Comparison of ENCODE assay signal across 8 mouse cellular contexts in genomic region chr1:132355841-132356242, GRCm38 (mm10). TPM values are rescaled to one million over a fixed set of nuclear protein-coding genes. Genes with fewer than 3 reads are reported as not detected.
DNase-seq lines count a peak whose midpoint lies in the region; ATAC-seq and TF ChIP-seq lines count a peak whose summit lies in the region.

No protein-coding gene starts in this region.

- no peaks in the 10 kb centered on the region for H3K27me3 ChIP-seq in CH12.LX (replicated peaks)
- no peaks in the 10 kb centered on the region for H3K27me3 ChIP-seq in forebrain, embryonic 11.5 days (ENCODE audit: control insufficient read depth, insufficient read depth, low read length)

- no peak for TF ChIP-seq EP300 in CH12.LX (IDR thresholded peaks at IDR 0.05; ENCODE audit: low read length)

- no peak overlapping the region for H3K4me3 ChIP-seq in CH12.LX (replicated peaks in 1 of 3; ENCODE audit: low read depth in 2 of 3, low read length in 2 of 3, poor library complexity in 1 of 3)
- no peak overlapping the region for H3K4me3 ChIP-seq in forebrain, embryonic 11.5 days (ENCODE audit: low read depth, low read length)
- no peak overlapping the region for H3K4me3 ChIP-seq in olfactory bulb, adult 2 months (ENCODE audit: insufficient read depth, low read depth, low read length)

- H3K9ac ChIP-seq in CH12.LX (ENCODE audit: insufficient read depth, low read depth), result no peak overlapping the region
- H3K9ac ChIP-seq in forebrain, embryonic 11.5 days (ENCODE audit: low read length), result peak overlapping the region; percentile 28; the same call in 1 of the 2 replicates

- peak; percentile 79 for DNase-seq in CH12.LX (ENCODE audit: extremely low read depth)
- DNase-seq in c-Kit-positive CD71-negative TER-119-negative erythroid progenitor cells, embryonic 14.5 days (ENCODE audit: low read depth), result peak; percentile 79
- peak; percentile 92 for DNase-seq in forebrain, embryonic 11.5 days (ENCODE audit: low spot score)
- peak; percentile 94 to 95 for DNase-seq in heart, postnatal 10 days
- peak; percentile 90 for DNase-seq in kidney, postnatal 4 days
- peak; percentile 85 to 86 for DNase-seq in lung, adult 18-20 months
- DNase-seq in thymus, adult 18-20 months, result peak; percentile 40 to 50

- WGBS in forebrain, embryonic 11.5 days, result 0% methylated on average over 3 of the region's 3 CpGs
- WGBS in olfactory bulb, adult 2 months, result 2% methylated on average over 3 of the region's 3 CpGs

- dilution Hi-C loops in CH12.LX (cut with MboI; ENCODE audit: extremely low pct_ligation_motif_present, extremely low pct_unique_long_range_greater_than_20kb, low sequenced_read_pairs), result no loop called here

- intact Hi-C loops in heart, postnatal 10 days (cut with DNase I), result loop anchor here (1.0 to 5.0 kb wide), 3 partner anchors 44 to 195 kb away; no protein-coding TSS in a partner anchor

- no peak overlapping the region for H3K27ac ChIP-seq in CH12.LX (ENCODE audit: insufficient read depth, low read depth)
- H3K27ac ChIP-seq in forebrain, embryonic 11.5 days (ENCODE audit: low read depth, low read length), result no peak overlapping the region
- no peak overlapping the region for H3K27ac ChIP-seq in olfactory bulb, adult 2 months (ENCODE audit: insufficient read depth, low read depth, low read length)

- H3K36me3 ChIP-seq in CH12.LX (replicated peaks in 1 of 2; ENCODE audit: control insufficient read depth in 1 of 2, insufficient read depth in 1 of 2, low read length in 1 of 2), result peaks cover 0 to 18% of the 10 kb centered on the region in 2 experiments
- peaks cover 16% of the 10 kb centered on the region; the same call in 1 of the 2 replicates for H3K36me3 ChIP-seq in forebrain, embryonic 11.5 days (ENCODE audit: control insufficient read depth, insufficient read depth, low read length)

- H3K4me1 ChIP-seq in CH12.LX (ENCODE audit: control insufficient read depth in 1 of 2, insufficient read depth in 2 of 2), result no peaks in the 10 kb centered on the region; a peak in 1 of 4 replicates
- no peaks in the 10 kb centered on the region; the same call in 1 of the 2 replicates for H3K4me1 ChIP-seq in forebrain, embryonic 11.5 days (replicated peaks; ENCODE audit: control insufficient read depth, insufficient read depth, low read length)
- peaks cover 4% of the 10 kb centered on the region; the same call in 1 of the 2 replicates for H3K4me1 ChIP-seq in olfactory bulb, adult 2 months (ENCODE audit: control insufficient read depth, insufficient read depth, low read length)

- peak; percentile 99 for TF ChIP-seq RAD21 in CH12.LX (IDR thresholded peaks at IDR 0.05; ENCODE audit: low read depth, low read length)

- H3K9me3 ChIP-seq in CH12.LX (replicated peaks; ENCODE audit: low read length), result peaks cover 3% of the 10 kb centered on the region
- no peaks in the 10 kb centered on the region for H3K9me3 ChIP-seq in forebrain, embryonic 11.5 days (ENCODE audit: control insufficient read depth, low read length)

- in situ Hi-C loops in CH12.LX (cut with MboI; ENCODE audit: low pct_ligation_motif_present, low pct_unique_long_range_greater_than_20kb, low sequenced_read_pairs), result no loop called here

- H3K79me2 ChIP-seq in CH12.LX (replicated peaks; ENCODE audit: control insufficient read depth, extremely low read depth, insufficient read depth, poor library complexity, severe bottlenecking), result no peaks in the 10 kb centered on the region

- peak; percentile 79 for ATAC-seq in forebrain, embryonic 11.5 days (replicated peaks; ENCODE audit: low FRiP score)

- no peak overlapping the region for H3K4me2 ChIP-seq in CH12.LX (ENCODE audit: insufficient read depth, low read depth, poor library complexity, severe bottlenecking)
- no peak overlapping the region for H3K4me2 ChIP-seq in forebrain, embryonic 11.5 days (ENCODE audit: low read depth, low read length, severe bottlenecking)

- no peak for TF ChIP-seq POLR2A in CH12.LX (IDR thresholded peaks at IDR 0.05; ENCODE audit: low read depth, low read length)
- TF ChIP-seq POLR2A in olfactory bulb, adult 2 months (IDR thresholded peaks at IDR 0.05; ENCODE audit: insufficient read depth, low read depth, low read length), result no peak

- peak; percentile 94 to 99 for TF ChIP-seq CTCF in CH12.LX (conservative IDR thresholded peaks at IDR 0.05 in 1 of 2, IDR thresholded peaks at IDR 0.05 in 1 of 2; ENCODE audit: low read depth in 2 of 2, low read length in 2 of 2)
- TF ChIP-seq CTCF in olfactory bulb, adult 2 months (IDR thresholded peaks at IDR 0.05; ENCODE audit: insufficient read depth, low read depth, low read length), result peak; percentile 62

TF ChIP-seq in CH12.LX, 34 proteins besides CTCF, POLR2A, EP300 and RAD21:
- TF ChIP-seq NRF1 (IDR thresholded peaks at IDR 0.05; ENCODE audit: low read depth, low read length) (no peak), E2F4 (IDR thresholded peaks at IDR 0.05; ENCODE audit: insufficient replicate concordance, low read depth, low read length) (0 out of 2 replicates have a peak, but pooled peaks have one; percentile 44), ZNF384 (IDR thresholded peaks at IDR 0.05; ENCODE audit: low read depth, low read length) (0 out of 2 replicates have a peak, but pooled peaks have one; percentile 5), NELFE (IDR thresholded peaks at IDR 0.05; ENCODE audit: low read depth, low read length) (peak; percentile 56; the same call in 1 of the 2 replicates), SMC3 (IDR thresholded peaks at IDR 0.05; ENCODE audit: low read depth, low read length) (peak; percentile 99), ELF1 (IDR thresholded peaks at IDR 0.05; ENCODE audit: low read depth, low read length) (no peak), MEF2A (IDR thresholded peaks at IDR 0.05; ENCODE audit: borderline replicate concordance, low read depth, low read length) (peak; percentile 48; the same call in 1 of the 2 replicates), IRF4 (IDR thresholded peaks at IDR 0.05; ENCODE audit: low read depth, low read length) (peak; percentile 44; the same call in 1 of the 2 replicates), ZC3H11A (IDR thresholded peaks at IDR 0.05; ENCODE audit: low read depth, low read length) (peak; percentile 93), SIN3A (IDR thresholded peaks at IDR 0.05; ENCODE audit: low read length) (peak; percentile 54; the same call in 1 of the 2 replicates)

RNA-seq across cellular contexts. Expression of gene Tmcc2, which starts 35.2 kb away (rescaled TPM):
- total RNA-seq in CH12.LX (2012; rRNA removed) (0.21 and 0.34 TPM in 2 replicates), CH12.LX (2014; rRNA removed) (not detected in 2 replicates)
- polyA plus RNA-seq in CH12.LX (2012; ENCODE audit: insufficient read length, low read depth), result 0.14 and 0.37 TPM in 2 replicates
- 13.3 and 16.1 TPM in 2 replicates for polyA plus RNA-seq in forebrain, embryonic 11.5 days (2014; fragmentation: Nextera tagmentation; extraction: Ambion mirVana)
- total RNA-seq in heart, postnatal 10 days (2021), result 10 to 100 TPM; 14.7 to 16.4 TPM
- not detected in 2 replicates for polyA plus RNA-seq in olfactory bulb, adult 2 months (2012; ENCODE audit: insufficient read depth, insufficient read length, low replicate concordance, missing spikeins)

RNA-seq across cellular contexts. Expression of gene Nuak2, which starts 39.9 kb away (rescaled TPM):
- total RNA-seq in CH12.LX (2012; rRNA removed), result 0.25 and 0.30 TPM in 2 replicates
- total RNA-seq in CH12.LX (2014; rRNA removed), result not detected in 2 replicates
- not detected in 2 replicates for polyA plus RNA-seq in CH12.LX (2012; ENCODE audit: insufficient read length, low read depth)
- 57.7 and 63.4 TPM in 2 replicates for polyA plus RNA-seq in forebrain, embryonic 11.5 days (2014; fragmentation: Nextera tagmentation; extraction: Ambion mirVana)
- total RNA-seq in heart, postnatal 10 days (2021), result 1 to 10 TPM; 3.5 to 4.7 TPM
- not detected in 2 replicates for polyA plus RNA-seq in olfactory bulb, adult 2 months (2012; ENCODE audit: insufficient read depth, insufficient read length, low replicate concordance, missing spikeins)

RNA-seq across cellular contexts. Expression of gene Klhdc8a, which starts 57.4 kb away (rescaled TPM):
- total RNA-seq in CH12.LX (2012; rRNA removed) (not detected in 2 replicates), CH12.LX (2014; rRNA removed) (not detected in 2 replicates)
- polyA plus RNA-seq in CH12.LX (2012; ENCODE audit: insufficient read length, low read depth), result not detected in 2 replicates
- polyA plus RNA-seq in forebrain, embryonic 11.5 days (2014; fragmentation: Nextera tagmentation; extraction: Ambion mirVana), result 0.99 and 1.1 TPM in 2 replicates
- 10 to 100 TPM; 17.7 to 27.5 TPM for total RNA-seq in heart, postnatal 10 days (2021)
- polyA plus RNA-seq in olfactory bulb, adult 2 months (2012; ENCODE audit: insufficient read depth, insufficient read length, low replicate concordance, missing spikeins), result not detected in 2 replicates

Comparison
In these comparisons a context has a peak if more than half of its experiments do, and no peak if none do; other contexts are left out.
1. RNA of gene Nuak2, which starts 39.9 kb away (polyA plus RNA-seq): 57.7 to 63.4 TPM in forebrain, embryonic 11.5 days; not detected in CH12.LX and not detected in olfactory bulb, adult 2 months; every median in the first group is over 10 times any median in the second.
2. Peak in every context shown above with its lines, with median percentiles within 50 percentile points of each other: DNase-seq.